Mouse (Mus musculus) CD4-positive helper T cell, adult 2 months (primary cell): ENCODE data around the gene Mxi1.

Source experiments
- DNase-seq: peaks from one replicate; pipeline ENCODE4 v3.0.0-alpha.2; 2012; ENCODE audit warnings: low read depth, missing footprints, low spot score

The Mxi1 gene

GRCm38 (mm10) chr19:53299829-53300181, 10.5 kb upstream of the Mxi1 start:
- no peak for DNase-seq

GRCm38 (mm10) chr19:53303382-53303781, 6.9 kb upstream of the Mxi1 start:
- DNase-seq, result no peak

- no peak for DNase-seq
These were observed 4.7 kb upstream of the Mxi1 start for GRCm38 (mm10) chr19:53305621-53306020.

DNA sequence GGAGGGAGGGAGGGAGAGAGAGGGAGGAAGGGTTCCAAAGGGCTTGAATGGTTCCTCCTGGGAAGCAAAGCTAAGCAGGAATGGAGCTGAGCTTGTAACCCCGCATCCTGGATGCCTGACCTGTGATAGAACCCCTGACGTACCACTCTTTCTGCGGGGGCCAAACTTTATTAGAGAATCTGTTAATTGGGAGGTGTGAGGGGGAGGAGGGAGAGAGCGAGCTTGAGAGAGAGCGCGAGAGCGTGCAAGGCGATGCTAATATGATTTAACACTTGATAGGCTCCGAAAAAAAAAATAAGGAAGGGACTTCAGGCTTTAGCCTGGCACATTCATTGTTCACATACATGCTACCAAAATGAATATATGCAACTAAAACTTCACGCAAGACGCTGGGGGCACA, 3.6 kb upstream of the Mxi1 start:
- no peak for DNase-seq

- DNase-seq, result no peak
These were observed 3.1 kb upstream of the Mxi1 start for GRCm38 (mm10) chr19:53307219-53307618.

- no peak for DNase-seq
These were observed 687 bp upstream of the Mxi1 start for GRCm38 (mm10) chr19:53309631-53310030.

- peak; percentile 68 for DNase-seq
These were observed 629 bp downstream of the Mxi1 start for GRCm38 (mm10) chr19:53310771-53311523.

GRCm38 (mm10) chr19:53311524-53312335, 1.4 kb downstream of the Mxi1 start:
- peak; percentile 61 for DNase-seq

DNA sequence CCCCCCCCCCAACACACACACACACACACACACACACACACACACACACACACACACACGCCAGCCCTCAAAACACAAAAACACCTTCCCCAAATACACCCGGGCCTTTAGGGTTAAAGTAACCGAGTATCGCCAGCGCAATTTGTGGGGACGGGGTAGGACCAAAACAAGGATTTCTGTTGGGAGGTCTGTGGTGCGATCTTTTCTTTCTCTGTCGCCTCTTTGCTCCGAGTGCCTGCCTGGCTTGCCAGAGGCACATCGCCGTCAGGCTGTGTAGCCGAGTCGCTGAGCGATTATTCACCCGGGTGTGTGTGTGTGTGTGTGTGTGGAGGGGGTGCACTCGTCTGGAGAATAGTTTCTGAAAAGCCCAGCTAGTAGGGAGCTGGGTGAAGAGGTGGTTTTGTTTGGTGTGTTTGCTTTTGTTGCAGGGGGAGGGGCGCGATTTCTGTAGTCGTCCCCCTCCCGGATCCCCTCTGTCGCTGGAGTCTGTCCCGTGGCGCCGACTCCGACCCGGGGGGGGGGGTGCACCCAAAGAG, 2.1 kb downstream of the Mxi1 start:
- DNase-seq, result peak; percentile 75

- peak; percentile 81 for DNase-seq
These were observed 2.8 kb downstream of the Mxi1 start for GRCm38 (mm10) chr19:53312951-53313683.

DNA sequence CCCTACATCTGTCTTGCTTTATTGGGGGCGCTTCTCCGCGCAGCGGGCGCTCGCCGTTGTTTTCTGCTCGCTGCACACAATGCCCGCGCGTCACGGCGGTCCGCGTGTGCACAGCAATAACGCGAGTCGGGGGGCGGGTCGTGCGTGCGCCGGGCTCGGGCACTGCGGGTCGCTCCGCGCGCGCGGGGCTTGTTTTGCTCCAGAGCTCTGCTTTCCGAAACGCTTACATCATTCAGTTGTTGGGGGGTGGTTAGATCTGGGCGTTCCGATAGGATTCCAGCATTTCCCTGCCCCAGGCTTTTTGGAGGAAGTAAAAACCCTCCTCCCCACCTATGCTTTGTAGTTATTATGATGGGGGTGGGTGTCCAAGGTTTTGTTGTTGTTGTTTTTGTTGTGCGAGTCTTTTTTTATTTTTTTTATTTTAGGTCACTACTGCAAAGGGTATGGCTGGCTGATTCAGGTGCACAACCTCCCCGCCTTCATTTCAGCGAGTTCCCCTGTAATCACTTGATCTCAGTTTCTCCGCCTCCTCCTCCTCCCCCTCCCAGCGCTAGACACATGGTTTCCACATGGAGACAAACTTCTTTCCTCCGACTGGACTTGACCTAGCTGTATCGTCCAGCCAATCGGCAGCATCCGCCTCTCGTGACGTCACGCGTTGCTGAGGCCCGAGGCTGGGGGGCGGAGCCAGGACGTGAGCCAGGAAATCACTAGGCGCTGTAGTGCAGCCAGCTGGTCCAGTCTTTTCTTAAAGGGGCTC, 3.5 kb downstream of the Mxi1 start:
- peak; percentile 95 for DNase-seq

- DNase-seq, result no peak
These were observed 4.4 kb downstream of the Mxi1 start for GRCm38 (mm10) chr19:53314530-53315208.

DNA sequence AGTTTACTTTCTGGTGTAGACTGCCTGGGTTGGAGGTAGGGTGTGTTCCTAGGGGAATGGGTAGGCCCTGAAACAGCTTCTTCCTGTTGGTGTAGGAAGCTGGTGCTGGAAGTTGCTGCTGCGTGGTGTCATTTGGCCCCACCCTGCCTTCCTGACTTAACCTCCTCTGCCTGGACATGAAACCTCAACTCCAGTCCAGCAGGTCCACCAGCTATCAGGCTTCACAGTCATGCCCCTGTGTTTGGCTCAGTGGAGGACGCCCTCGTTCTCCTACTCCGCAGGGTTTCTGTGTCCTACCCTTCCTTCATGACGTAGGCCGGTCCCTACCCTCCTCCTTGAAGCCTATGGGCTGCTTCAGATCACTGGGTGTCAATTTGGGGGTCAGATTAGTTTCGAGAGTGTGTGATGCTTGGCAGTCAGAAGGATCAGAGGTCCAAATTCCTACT, 4.9 kb downstream of the Mxi1 start:
- no peak for DNase-seq

GRCm38 (mm10) chr19:53316105-53316504, 5.8 kb downstream of the Mxi1 start:
- no peak for DNase-seq

GRCm38 (mm10) chr19:53316963-53317362, 6.6 kb downstream of the Mxi1 start:
- no peak for DNase-seq

- peak; percentile 31 for DNase-seq
These were observed 8.1 kb downstream of the Mxi1 start for GRCm38 (mm10) chr19:53318143-53319132.

- DNase-seq, result no peak
These were observed 10.2 kb downstream of the Mxi1 start for GRCm38 (mm10) chr19:53320264-53321110.

- DNase-seq, result no peak
These were observed 11.0 kb downstream of the Mxi1 start for GRCm38 (mm10) chr19:53321273-53321672.
